Mouse (Mus musculus) CH12.LX (cell line): ENCODE results near the gene Arpp21. TPM values are rescaled to one million over a fixed set of nuclear protein-coding genes. Genes with fewer than 3 reads are reported as not detected.

Experiments used
- DNase-seq: peaks from one replicate; pipeline ENCODE4 v3.0.0-alpha.2; 2013; ENCODE audit errors: extremely low read depth
- H3K27ac ChIP-seq: 2 replicates; pipeline ENCODE4 v1.5.1; 2012; ENCODE audit warnings: low read depth, mild to moderate bottlenecking, control low read depth, moderate library complexity; ENCODE audit not compliant: insufficient read depth
- H3K27me3 ChIP-seq: replicated peaks from 2 replicates; pipeline ENCODE3; 2012; ENCODE audit warnings: inconsistent platforms
- H3K36me3 ChIP-seq, 2 experiments: replicated peaks in 1 of 2; 2 replicates each; pipeline versions ENCODE3 to v1.6.1; 2012; ENCODE audit warnings: inconsistent platforms in 1 of 2, low read length in 1 of 2, mild to moderate bottlenecking in 1 of 2, mixed read lengths in 1 of 2, moderate library complexity in 1 of 2; ENCODE audit not compliant: control insufficient read depth in 1 of 2, insufficient read depth in 1 of 2
- H3K4me1 ChIP-seq, 2 experiments: 2 replicates each; pipeline ENCODE4 v1.6.1; 2012; ENCODE audit warnings: inconsistent platforms in 1 of 2, moderate library complexity in 1 of 2; ENCODE audit not compliant: insufficient read depth in 2 of 2, control insufficient read depth in 1 of 2
- H3K4me2 ChIP-seq: 2 replicates; pipeline ENCODE4 v1.6.1; 2012; ENCODE audit warnings: low read depth, mild to moderate bottlenecking, control low read depth; ENCODE audit not compliant: poor library complexity, insufficient read depth, severe bottlenecking
- H3K4me3 ChIP-seq, 3 experiments: fragments of 150-350 bp in 1 of 3; sonication (generic) in 1 of 3; replicated peaks in 1 of 3; 2 replicates each; pipeline versions ENCODE3 to v1.5.1; 2011 to 2012; ENCODE audit warnings: low read depth in 2 of 3, low read length in 2 of 3, mild to moderate bottlenecking in 2 of 3, moderate library complexity in 2 of 3, control low read depth in 1 of 3, improper control_type of control experiment in 1 of 3, inconsistent platforms in 1 of 3, mixed read lengths in 1 of 3; ENCODE audit not compliant: poor library complexity in 1 of 3
- H3K79me2 ChIP-seq: replicated peaks from 2 replicates; pipeline ENCODE4 v1.6.1; 2012; ENCODE audit warnings: mild to moderate bottlenecking, moderate library complexity; ENCODE audit not compliant: control insufficient read depth, poor library complexity, insufficient read depth, severe bottlenecking; ENCODE audit errors: extremely low read depth
- H3K9ac ChIP-seq: 2 replicates; pipeline ENCODE4 v1.6.1; 2012; ENCODE audit warnings: low read depth, mild to moderate bottlenecking, control low read depth, moderate library complexity; ENCODE audit not compliant: insufficient read depth
- H3K9me3 ChIP-seq: replicated peaks from 2 replicates; pipeline ENCODE3; 2012; ENCODE audit warnings: low read length, inconsistent platforms, mixed read lengths
- BHLHE40 ChIP-seq: IDR thresholded peaks from 2 replicates; pipeline ENCODE4 v1.6.1; 2011; ENCODE audit warnings: mild to moderate bottlenecking, low read depth, low read length, improper control_type of control experiment
- ELF1 ChIP-seq: IDR thresholded peaks from 2 replicates; pipeline ENCODE4 v1.6.1; 2014; ENCODE audit warnings: low read depth, mild to moderate bottlenecking, inconsistent platforms, low read length, improper control_type of control experiment
- EP300 ChIP-seq: IDR thresholded peaks from 2 replicates; pipeline ENCODE4 v1.6.1; 2011; ENCODE audit warnings: low read length, improper control_type of control experiment
- ETS1 ChIP-seq: conservative IDR thresholded peaks from 2 replicates; pipeline ENCODE4 v1.6.1; 2012; ENCODE audit warnings: low read depth, mild to moderate bottlenecking, inconsistent platforms, low read length, improper control_type of control experiment, moderate library complexity
- HCFC1 ChIP-seq: IDR thresholded peaks from 2 replicates; pipeline ENCODE4 v1.6.1; 2012; ENCODE audit warnings: low read depth, mild to moderate bottlenecking, inconsistent platforms, low read length, improper control_type of control experiment
- IRF4 ChIP-seq: IDR thresholded peaks from 2 replicates; pipeline ENCODE4 v1.6.1; 2014; ENCODE audit warnings: low read depth, mild to moderate bottlenecking, inconsistent platforms, low read length, improper control_type of control experiment
- MAFK ChIP-seq: IDR thresholded peaks from 2 replicates; pipeline ENCODE4 v1.6.1; 2011; ENCODE audit warnings: low read length, improper control_type of control experiment; ENCODE audit not compliant: insufficient replicate concordance
- MAX ChIP-seq: IDR thresholded peaks from 2 replicates; pipeline ENCODE4 v1.6.1; 2011; ENCODE audit warnings: low read length, improper control_type of control experiment
- MAZ ChIP-seq: IDR thresholded peaks from 2 replicates; pipeline ENCODE4 v1.6.1; 2012; ENCODE audit warnings: low read depth, mild to moderate bottlenecking, inconsistent platforms, low read length, improper control_type of control experiment, moderate library complexity
- MXI1 ChIP-seq: IDR thresholded peaks from 2 replicates; pipeline ENCODE4 v1.6.1; 2011; ENCODE audit warnings: mild to moderate bottlenecking, low read depth, low read length, improper control_type of control experiment
- MYC ChIP-seq: IDR thresholded peaks from 2 replicates; pipeline ENCODE4 v1.6.1; 2011; ENCODE audit warnings: low read depth, mild to moderate bottlenecking, improper control_type of control experiment, low read length
- NRF1 ChIP-seq: IDR thresholded peaks from 2 replicates; pipeline ENCODE4 v1.6.1; 2014; ENCODE audit warnings: low read depth, mild to moderate bottlenecking, inconsistent platforms, low read length, improper control_type of control experiment, moderate library complexity
- PAX5 ChIP-seq: IDR thresholded peaks from 2 replicates; pipeline ENCODE4 v1.6.1; 2012; ENCODE audit warnings: low read length, inconsistent platforms, mixed read lengths
- POLR2A ChIP-seq: IDR thresholded peaks from 2 replicates; pipeline ENCODE4 v1.6.1; 2011; ENCODE audit warnings: low read depth, mild to moderate bottlenecking, improper control_type of control experiment, low read length
- POLR2AphosphoS2 ChIP-seq: IDR thresholded peaks from 2 replicates; pipeline ENCODE4 v1.6.1; 2011; ENCODE audit warnings: low read depth, low read length, improper control_type of control experiment
- TBP ChIP-seq: conservative IDR thresholded peaks from 2 replicates; pipeline ENCODE4 v1.6.1; 2011; ENCODE audit warnings: low read depth, low read length, improper control_type of control experiment
- UBTF ChIP-seq: IDR thresholded peaks from 2 replicates; pipeline ENCODE4 v1.6.1; 2012; ENCODE audit warnings: low read depth, mild to moderate bottlenecking, inconsistent platforms, low read length, improper control_type of control experiment, moderate library complexity
- USF1 ChIP-seq: IDR thresholded peaks from 2 replicates; pipeline ENCODE4 v1.6.1; 2014; ENCODE audit warnings: low read depth, mild to moderate bottlenecking, inconsistent platforms, low read length, improper control_type of control experiment
- USF2 ChIP-seq: conservative IDR thresholded peaks from 2 replicates; pipeline ENCODE4 v1.6.1; 2011; ENCODE audit warnings: low read depth, low read length, improper control_type of control experiment
- ZC3H11A ChIP-seq: IDR thresholded peaks from 2 replicates; pipeline ENCODE4 v1.6.1; 2012; ENCODE audit warnings: low read depth, mild to moderate bottlenecking, inconsistent platforms, low read length, improper control_type of control experiment
- ZKSCAN1 ChIP-seq: IDR thresholded peaks from 2 replicates; pipeline ENCODE4 v1.6.1; 2012; ENCODE audit warnings: low read depth, inconsistent platforms, low read length, improper control_type of control experiment, borderline replicate concordance
- dilution Hi-C: fragments of 300-500 bp; cut with MboI; formaldehyde crosslinking; loops from 2 replicates; pipeline ENCODE4 v1.14.3; 2020; ENCODE audit warnings: low sequenced_read_pairs; ENCODE audit not compliant: extremely low pct_unique_long_range_greater_than_20kb, extremely low pct_ligation_motif_present
- in situ Hi-C: fragments of 300-500 bp; cut with MboI; formaldehyde crosslinking; loops from 3 replicates; pipeline ENCODE4 v1.14.3; 2019; ENCODE audit warnings: low sequenced_read_pairs, low pct_ligation_motif_present, low pct_unique_long_range_greater_than_20kb, mixed read lengths
- polyA plus RNA-seq: library from polyadenylated mRNA; unstranded; fragments of >175 nt; gene quantifications from 2 replicates; pipeline ENCODE4 v1.2.1, GENCODE M21; 2012; ENCODE audit warnings: low read depth; ENCODE audit not compliant: insufficient read length
- total RNA-seq, 2 experiments: library from RNA; depleted of rRNA; stranded (reverse); fragments of 300-350 nt in 1 of 2; fragments of >200 nt in 1 of 2; gene quantifications; 2 replicates each; pipeline ENCODE4 v1.2.3; 2012 to 2014

Arpp21 gene
- total and polyA plus RNA-seq, 3 experiments: not detected

- no peaks in the 10 kb centered on the region for H3K27me3 ChIP-seq
- dilution Hi-C loops (no loop called here), in situ Hi-C loops (no loop called here)
- no peak overlapping the region for H3K9ac ChIP-seq
- H3K79me2 ChIP-seq: no peaks in the 10 kb centered on the region
- no peak for DNase-seq
- H3K4me2 ChIP-seq: no peak overlapping the region
- H3K9me3 ChIP-seq: peaks cover 59% of the 10 kb centered on the region
- TF ChIP-seq UBTF (no peak), POLR2AphosphoS2 (no peak), POLR2A (no peak), ELF1 (no peak), ZC3H11A (no peak), USF2 (no peak), NRF1 (no peak), MAX (no peak), HCFC1 (no peak), USF1 (no peak), EP300 (no peak), PAX5 (no peak), MYC (no peak), IRF4 (no peak), BHLHE40 (no peak), MAFK (no peak), TBP (no peak), ZKSCAN1 (no peak), ETS1 (no peak)
- H3K27ac ChIP-seq: no peak overlapping the region
- no peaks in the 10 kb centered on the region for H3K4me1 ChIP-seq
- no peaks in the 10 kb centered on the region for H3K36me3 ChIP-seq
- H3K4me3 ChIP-seq: no peak overlapping the region
These were observed 180.8 kb downstream of the Arpp21 start for GRCm38 (mm10) chr9:112054807-112055381.

- DNase-seq: no peak
- in situ Hi-C loops: no loop called here
- peaks cover 50% of the 10 kb centered on the region for H3K9me3 ChIP-seq
- H3K27ac ChIP-seq: no peak overlapping the region
- H3K36me3 ChIP-seq: no peaks in the 10 kb centered on the region
- H3K79me2 ChIP-seq: no peaks in the 10 kb centered on the region
- H3K4me3 ChIP-seq: no peak overlapping the region
- H3K4me2 ChIP-seq: no peak overlapping the region
- dilution Hi-C loops: no loop called here
- H3K27me3 ChIP-seq: no peaks in the 10 kb centered on the region
- no peaks in the 10 kb centered on the region for H3K4me1 ChIP-seq
- no peak overlapping the region for H3K9ac ChIP-seq
- TF ChIP-seq MAZ: no peak
- TF ChIP-seq USF1: no peak
- no peak for TF ChIP-seq MXI1
These were observed 187.8 kb downstream of the Arpp21 start for GRCm38 (mm10) chr9:112047903-112048467.
